Mouse (Mus musculus): ENCODE results near the gene Tnfaip8l1. TPM values are rescaled to one million over a fixed set of nuclear protein-coding genes. Genes with fewer than 3 reads are reported as not detected.
A peak's percentile ranks its signal among the peaks of the same experiment; 100 is the strongest.

Gene Tnfaip8l1
- polyA plus RNA-seq, 1 experiment = 2.3 TPM

- Histone ChIP-seq H3K4me3 (peak overlapping the region; percentile 86), H3K36me3 (ENCODE audit: control insufficient read depth, insufficient read depth) (no peaks in the 10 kb centered on the region), H3ac (ENCODE audit: control insufficient read depth, insufficient read length) (no peak overlapping the region), H3K79me2 (ENCODE audit: control insufficient read depth, insufficient read depth) (peaks cover 17% of the 10 kb centered on the region), H3K4me2 (ENCODE audit: low read depth) (peak overlapping the region; percentile 90), H3K27me3 (ENCODE audit: control insufficient read depth, insufficient read depth, insufficient read length) (no peaks in the 10 kb centered on the region)
- peak in 2 of 3 experiments; percentile 28 to 48 for TF ChIP-seq MYOG (IDR thresholded peaks at IDR 0.05; ENCODE audit: control insufficient read depth in 1 of 3, insufficient read depth in 1 of 3, insufficient read length in 2 of 3, low read depth in 2 of 3)
- peak in 2 of 3 experiments; percentile 61 to 63 for TF ChIP-seq MYOD1 (IDR thresholded peaks at IDR 0.05; ENCODE audit: control insufficient read depth in 1 of 3, insufficient read length in 2 of 3, low read depth in 2 of 3)
- no peak for TF ChIP-seq E2F4 (IDR thresholded peaks at IDR 0.05; ENCODE audit: insufficient read depth)
These were observed 23.2 kb downstream of the Tnfaip8l1 start for GRCm38 (mm10) chr17:56185281-56186141.

DNA sequence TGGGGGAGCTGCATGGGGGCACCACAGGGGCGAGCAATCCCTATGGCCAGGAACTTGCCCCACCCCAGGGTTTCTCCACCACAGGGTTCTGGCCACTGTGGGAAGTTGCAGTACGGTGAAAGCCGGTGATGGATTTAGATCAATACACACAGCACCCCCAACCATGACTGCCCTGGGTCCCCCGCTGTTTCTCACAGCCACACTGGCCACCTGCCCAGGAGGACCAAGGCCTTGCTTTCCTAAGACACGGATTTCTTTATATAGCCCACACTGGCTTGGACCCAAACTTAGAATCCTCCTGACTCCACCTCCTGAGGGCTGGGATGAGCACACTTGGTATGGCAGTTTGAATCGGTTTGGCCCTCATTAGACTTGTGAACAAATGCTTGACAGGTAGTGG lies 29.0 kb downstream of the Tnfaip8l1 start:
- Histone ChIP-seq H3K27me3 (ENCODE audit: control insufficient read depth, insufficient read depth, insufficient read length) (no peaks in the 10 kb centered on the region), H3K36me3 (ENCODE audit: control insufficient read depth, insufficient read depth) (peaks cover 8% of the 10 kb centered on the region), H3K4me3 (no peak overlapping the region), H3K79me2 (ENCODE audit: control insufficient read depth, insufficient read depth) (no peaks in the 10 kb centered on the region), H3K4me2 (ENCODE audit: low read depth) (no peak overlapping the region), H3ac (ENCODE audit: control insufficient read depth, insufficient read length) (no peak overlapping the region)
- TF ChIP-seq USF1 (IDR thresholded peaks at IDR 0.05; ENCODE audit: low read depth) = no peak
- TF ChIP-seq MAX (IDR thresholded peaks at IDR 0.05; ENCODE audit: low read depth) = no peak
- no peak for TF ChIP-seq TCF12 (IDR thresholded peaks at IDR 0.05; ENCODE audit: insufficient read depth, poor library complexity, severe bottlenecking)
- no peak for TF ChIP-seq TCF3 (IDR thresholded peaks at IDR 0.05; ENCODE audit: insufficient read length, low read depth)
- no peak for TF ChIP-seq POLR2A (IDR thresholded peaks at IDR 0.05; ENCODE audit: insufficient read length, low read depth)
- TF ChIP-seq MYOD1 (IDR thresholded peaks at IDR 0.05; ENCODE audit: control insufficient read depth in 1 of 3, insufficient read length in 2 of 3, low read depth in 2 of 3) = no peak
- TF ChIP-seq POLR2AphosphoS2 (IDR thresholded peaks at IDR 0.05; ENCODE audit: insufficient read length, low read depth) = no peak
- TF ChIP-seq REST (IDR thresholded peaks at IDR 0.05; ENCODE audit: insufficient read depth, insufficient read length) = no peak
- TF ChIP-seq SRF (IDR thresholded peaks at IDR 0.05; ENCODE audit: control insufficient read depth, insufficient read length, low read depth) = no peak
- no peak for TF ChIP-seq MYOG (IDR thresholded peaks at IDR 0.05; ENCODE audit: control insufficient read depth in 1 of 3, insufficient read depth in 1 of 3, insufficient read length in 2 of 3, low read depth in 2 of 3)
- TF ChIP-seq CEBPB (IDR thresholded peaks at IDR 0.05; ENCODE audit: insufficient read depth, poor library complexity, severe bottlenecking) = no peak

- Histone ChIP-seq H3K4me2 (ENCODE audit: low read depth) (no peak overlapping the region), H3K27me3 (ENCODE audit: control insufficient read depth, insufficient read depth, insufficient read length) (no peaks in the 10 kb centered on the region), H3ac (ENCODE audit: control insufficient read depth, insufficient read length) (no peak overlapping the region), H3K4me3 (no peak overlapping the region), H3K79me2 (ENCODE audit: control insufficient read depth, insufficient read depth) (no peaks in the 10 kb centered on the region), H3K36me3 (ENCODE audit: control insufficient read depth, insufficient read depth) (peaks cover 8% of the 10 kb centered on the region)
- TF ChIP-seq MAX (IDR thresholded peaks at IDR 0.05; ENCODE audit: low read depth) = no peak
- TF ChIP-seq SRF (IDR thresholded peaks at IDR 0.05; ENCODE audit: control insufficient read depth, insufficient read length, low read depth) = no peak
- no peak for TF ChIP-seq POLR2AphosphoS2 (IDR thresholded peaks at IDR 0.05; ENCODE audit: insufficient read length, low read depth)
- TF ChIP-seq POLR2A (IDR thresholded peaks at IDR 0.05; ENCODE audit: insufficient read length, low read depth) = no peak
- no peak for TF ChIP-seq TCF3 (IDR thresholded peaks at IDR 0.05; ENCODE audit: insufficient read length, low read depth)
- TF ChIP-seq MYOG (IDR thresholded peaks at IDR 0.05; ENCODE audit: control insufficient read depth in 1 of 3, insufficient read depth in 1 of 3, insufficient read length in 2 of 3, low read depth in 2 of 3) = no peak
- TF ChIP-seq REST (IDR thresholded peaks at IDR 0.05; ENCODE audit: insufficient read depth, insufficient read length) = no peak
- TF ChIP-seq MYOD1 (IDR thresholded peaks at IDR 0.05; ENCODE audit: control insufficient read depth in 1 of 3, insufficient read length in 2 of 3, low read depth in 2 of 3) = no peak
- TF ChIP-seq E2F4 (IDR thresholded peaks at IDR 0.05; ENCODE audit: insufficient read depth) = no peak
These were observed 32.1 kb downstream of the Tnfaip8l1 start for GRCm38 (mm10) chr17:56194357-56194756.

GRCm38 (mm10) chr17:56194765-56195164 lies 32.5 kb downstream of the Tnfaip8l1 start:
- Histone ChIP-seq H3K27me3 (ENCODE audit: control insufficient read depth, insufficient read depth, insufficient read length) (no peaks in the 10 kb centered on the region), H3K4me3 (no peak overlapping the region), H3K36me3 (ENCODE audit: control insufficient read depth, insufficient read depth) (peaks cover 8% of the 10 kb centered on the region), H3ac (ENCODE audit: control insufficient read depth, insufficient read length) (no peak overlapping the region), H3K4me2 (ENCODE audit: low read depth) (no peak overlapping the region), H3K79me2 (ENCODE audit: control insufficient read depth, insufficient read depth) (no peaks in the 10 kb centered on the region)
- TF ChIP-seq MYOG (IDR thresholded peaks at IDR 0.05; ENCODE audit: control insufficient read depth in 1 of 3, insufficient read depth in 1 of 3, insufficient read length in 2 of 3, low read depth in 2 of 3) (peak in 1 of 3 experiments; percentile 50), CEBPB (IDR thresholded peaks at IDR 0.05; ENCODE audit: insufficient read depth, poor library complexity, severe bottlenecking) (no peak)

DNA sequence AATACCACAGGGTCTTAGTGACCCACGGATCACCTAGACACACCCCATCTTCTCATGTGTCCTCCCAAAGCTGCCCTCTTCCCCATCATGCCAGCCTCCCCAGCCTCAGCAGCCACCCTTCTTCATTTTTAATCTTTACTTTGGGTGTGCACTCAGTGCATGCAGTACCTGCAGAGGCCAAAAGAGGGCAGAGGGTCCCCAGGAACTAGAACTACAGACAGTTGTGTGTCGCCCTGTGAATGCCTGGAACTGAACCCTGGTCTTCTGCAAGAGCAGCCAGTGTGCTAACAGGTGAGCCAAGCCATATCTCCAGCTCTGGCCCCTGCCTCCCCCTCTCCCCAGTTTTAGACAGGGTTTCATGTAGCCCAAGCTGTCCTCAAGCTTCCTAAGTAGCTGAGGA lies 34.6 kb downstream of the Tnfaip8l1 start:
- H3K27me3 ChIP-seq (ENCODE audit: control insufficient read depth, insufficient read depth, insufficient read length) = no peaks in the 10 kb centered on the region
- H3K79me2 ChIP-seq (ENCODE audit: control insufficient read depth, insufficient read depth) = no peaks in the 10 kb centered on the region
- H3ac ChIP-seq (ENCODE audit: control insufficient read depth, insufficient read length) = no peak overlapping the region
- no peak overlapping the region for H3K4me2 ChIP-seq (ENCODE audit: low read depth)
- H3K36me3 ChIP-seq (ENCODE audit: control insufficient read depth, insufficient read depth) = peaks cover 8% of the 10 kb centered on the region
- TF ChIP-seq MYOD1 (IDR thresholded peaks at IDR 0.05; ENCODE audit: control insufficient read depth in 1 of 3, insufficient read length in 2 of 3, low read depth in 2 of 3) = no peak
- no peak for TF ChIP-seq USF1 (IDR thresholded peaks at IDR 0.05; ENCODE audit: low read depth)
- no peak for TF ChIP-seq E2F4 (IDR thresholded peaks at IDR 0.05; ENCODE audit: insufficient read depth)
- TF ChIP-seq POLR2A (IDR thresholded peaks at IDR 0.05; ENCODE audit: insufficient read length, low read depth) = no peak
- TF ChIP-seq POLR2AphosphoS2 (IDR thresholded peaks at IDR 0.05; ENCODE audit: insufficient read length, low read depth) = no peak
- TF ChIP-seq TCF12 (IDR thresholded peaks at IDR 0.05; ENCODE audit: insufficient read depth, poor library complexity, severe bottlenecking) = no peak
- TF ChIP-seq SRF (IDR thresholded peaks at IDR 0.05; ENCODE audit: control insufficient read depth, insufficient read length, low read depth) = no peak
- TF ChIP-seq TCF3 (IDR thresholded peaks at IDR 0.05; ENCODE audit: insufficient read length, low read depth) = no peak
- TF ChIP-seq MYOG (IDR thresholded peaks at IDR 0.05; ENCODE audit: control insufficient read depth in 1 of 3, insufficient read depth in 1 of 3, insufficient read length in 2 of 3, low read depth in 2 of 3) = no peak
- no peak for TF ChIP-seq CEBPB (IDR thresholded peaks at IDR 0.05; ENCODE audit: insufficient read depth, poor library complexity, severe bottlenecking)
- TF ChIP-seq MAX (IDR thresholded peaks at IDR 0.05; ENCODE audit: low read depth) = no peak
- no peak for TF ChIP-seq REST (IDR thresholded peaks at IDR 0.05; ENCODE audit: insufficient read depth, insufficient read length)
- H3K4me3 ChIP-seq = no peak overlapping the region
